Mouse (Mus musculus) E14TG2a.4 (cell line): Measurements from ENCODE around the gene Galnt18.

Experiments
- CTCF ChIP-seq: conservative IDR thresholded peaks from 2 replicates; pipeline ENCODE4 v1.5.1; 2014; ENCODE audit warnings: low read length
- POU5F1 ChIP-seq: IDR thresholded peaks from 2 replicates; pipeline ENCODE4 v1.6.1; 2014; ENCODE audit warnings: low read length, borderline replicate concordance

GRCm38 (mm10) chr7:111456007-111456406 lies 323.8 kb downstream of the Galnt18 start:
- TF ChIP-seq CTCF, result no peak
- TF ChIP-seq POU5F1, result no peak
